In genomic region chr13:58150442-58150841, GRCm38 (mm10) we compare ENCODE assay signal across 26 mouse cellular contexts. TPM values are rescaled to one million over a fixed set of nuclear protein-coding genes. Genes with fewer than 3 reads are reported as not detected.
A peak's percentile ranks its signal among the peaks of the same experiment; 100 is the strongest.
DNase-seq lines count a peak whose midpoint lies in the region; ATAC-seq and TF ChIP-seq lines count a peak whose summit lies in the region.
"Had no signal": no experiment of that assay in that cellular context is flagged by ENCODE, and none has a peak within 500 bp of the region (broad histone marks: within the 10 kb centered on the region; RNA-seq: fewer than 3 reads in every experiment).

No protein-coding gene starts in this region.

- H3K4me3 ChIP-seq in heart, embryonic 10.5 days: no peak overlapping the region
- H3K4me3 ChIP-seq in testis, adult 2 months (ENCODE audit: control insufficient read depth, low read depth, low read length): peak overlapping the region; percentile 6
- H3K4me3 ChIP-seq: embryonic facial prominence, embryonic 10.5 days; embryonic facial prominence, embryonic 12.5 days; erythroblast, embryonic 14.5 days; forebrain, embryonic 10.5 days; forebrain, embryonic 12.5 days had no signal

- TF ChIP-seq CTCF in testis, adult 2 months (IDR thresholded peaks at IDR 0.05; ENCODE audit: control insufficient read depth, insufficient read depth, insufficient replicate concordance, low read depth, low read length): no peak

- no peak for TF ChIP-seq POLR2A in testis, adult 2 months (IDR thresholded peaks at IDR 0.05; ENCODE audit: control insufficient read depth, low read depth, low read length)

- no peaks in the 10 kb centered on the region for H3K27me3 ChIP-seq in heart, embryonic 10.5 days (ENCODE audit: insufficient read depth, poor library complexity, severe bottlenecking)
- H3K27me3 ChIP-seq in testis, adult 2 months (ENCODE audit: control insufficient read depth, insufficient read depth, low read length): no peaks in the 10 kb centered on the region
- H3K27me3 ChIP-seq: embryonic facial prominence, embryonic 12.5 days; forebrain, embryonic 12.5 days; Patski had no signal

- ATAC-seq in erythroblast, adult 5-6 weeks (replicated peaks; ENCODE audit: low FRiP score, poor library complexity, severe bottlenecking): no peak
- ATAC-seq: activated CD4-positive, CD25-positive, alpha-beta regulatory T cell, adult 4 months; CD4-positive, CD25-positive, alpha-beta regulatory T cell, adult 4 months; forebrain, embryonic 14.5 days; forebrain, embryonic 16.5 days had no signal

- no peaks in the 10 kb centered on the region for H3K9me3 ChIP-seq in heart, embryonic 10.5 days
- H3K9me3 ChIP-seq: embryonic facial prominence, embryonic 12.5 days; forebrain, embryonic 12.5 days had no signal

- peaks cover 4% of the 10 kb centered on the region; the same call in 1 of the 2 replicates for H3K4me1 ChIP-seq in heart, embryonic 10.5 days
- no peaks in the 10 kb centered on the region; the same call in 1 of the 2 replicates for H3K4me1 ChIP-seq in testis, adult 2 months (ENCODE audit: control insufficient read depth, insufficient read depth, low read length)
- H3K4me1 ChIP-seq: embryonic facial prominence, embryonic 12.5 days had no signal

- peak; percentile 68 for DNase-seq in heart, embryonic 10.5 days (ENCODE audit: low spot score)
- no peak for DNase-seq in heart, postnatal 14 days
- no peak for DNase-seq in testis, postnatal 10 days (ENCODE audit: low spot score)
- DNase-seq: adrenal gland, adult 8-10 months; adrenal gland, postnatal 14 days; adrenal gland, postnatal 36 days; B cell, adult 2 months; cerebellum, adult 11-12 months; cerebellum, adult 2 months; cerebellum, adult 9-10 months; cerebellum, postnatal 10 days; cerebellum, postnatal 25 days had no signal

- WGBS in heart, embryonic 10.5 days: 71% methylated on average over 11 of the region's 11 CpGs

- intact Hi-C loops in heart, postnatal 14 days (cut with DNase I): no loop called here

- H3K27ac ChIP-seq in heart, embryonic 10.5 days: no peak overlapping the region
- no peak overlapping the region for H3K27ac ChIP-seq in testis, adult 2 months (ENCODE audit: control insufficient read depth, insufficient read depth, low read depth, low read length)
- H3K27ac ChIP-seq: embryonic facial prominence, embryonic 10.5 days; embryonic facial prominence, embryonic 12.5 days; forebrain, embryonic 10.5 days; forebrain, embryonic 12.5 days had no signal

- H3K36me3 ChIP-seq in heart, embryonic 10.5 days: no peaks in the 10 kb centered on the region
- no peaks in the 10 kb centered on the region for H3K36me3 ChIP-seq in testis, adult 2 months (ENCODE audit: control insufficient read depth, insufficient read depth, low read length)
- H3K36me3 ChIP-seq: embryonic facial prominence, embryonic 10.5 days; embryonic facial prominence, embryonic 12.5 days; forebrain, embryonic 10.5 days; forebrain, embryonic 12.5 days; G1E had no signal

RNA-seq across cellular contexts. Expression of gene Idnk, which starts 7.0 kb away (rescaled TPM):
- 35.0 and 36.5 TPM in 2 replicates for polyA plus RNA-seq in heart, embryonic 10.5 days (2016; fragmentation: Nextera tagmentation; extraction: Ambion mirVana)
- total RNA-seq in heart, postnatal 14 days (2021): 10 to 100 TPM; 18.3 to 22.4 TPM
- 6.0 and 6.7 TPM in 2 replicates for polyA plus RNA-seq in testis, adult 2 months (2012; rRNA removed)
- total RNA-seq in erythroblast, adult 5-6 weeks (2015; ENCODE audit: low replicate concordance): 9.2 and 15.0 TPM in 2 replicates
- total RNA-seq in erythroblast, adult 5-6 weeks (2017; ENCODE audit: low replicate concordance): 4.7 and 14.4 TPM in 2 replicates

RNA-seq across cellular contexts. Expression of gene Hnrnpa0, which starts 22.1 kb away (rescaled TPM):
- polyA plus RNA-seq in heart, embryonic 10.5 days (2016; fragmentation: Nextera tagmentation; extraction: Ambion mirVana): 14.0 and 16.6 TPM in 2 replicates
- 10 to 100 TPM; 87.3 to 92.4 TPM for total RNA-seq in heart, postnatal 14 days (2021)
- 36.8 and 45.7 TPM in 2 replicates for polyA plus RNA-seq in testis, adult 2 months (2012; rRNA removed)
- total RNA-seq in erythroblast, adult 5-6 weeks (2015; ENCODE audit: low replicate concordance): 29.6 and 35.1 TPM in 2 replicates
- 12.9 and 24.4 TPM in 2 replicates for total RNA-seq in erythroblast, adult 5-6 weeks (2017; ENCODE audit: low replicate concordance)

RNA-seq across cellular contexts. Expression of gene Klhl3, which starts 37.0 kb away (rescaled TPM):
- polyA plus RNA-seq in heart, embryonic 10.5 days (2016; fragmentation: Nextera tagmentation; extraction: Ambion mirVana): 2.5 and 3.4 TPM in 2 replicates
- 1 to 10 TPM; 3.7 to 4.1 TPM for total RNA-seq in heart, postnatal 14 days (2021)
- polyA plus RNA-seq in testis, adult 2 months (2012; rRNA removed): 5.6 TPM in 2 replicates
- total RNA-seq in erythroblast, adult 5-6 weeks (2015; ENCODE audit: low replicate concordance): 0.21 TPM in 1 of 2 replicates, not detected in the other
- total RNA-seq in erythroblast, adult 5-6 weeks (2017; ENCODE audit: low replicate concordance): 0.14 TPM in 1 of 2 replicates, not detected in the other
- total RNA-seq: CH12.LX had no signal
- polyA plus RNA-seq: erythroblast, embryonic 14.5 days; G1E had no signal
